Mouse (Mus musculus) R1 (cell line): Measurements from ENCODE around the gene Pam16.

ENCODE experiments used
- DNase-seq: peaks from one replicate; pipeline ENCODE4 v3.0.0-alpha.2; 2018; ENCODE audit warnings: low read depth, low spot score

Gene Pam16

GRCm38 (mm10) chr16:4624481-4625110 lies at the start of gene Pam16:
Gene Pam16 (minus strand): TSS chr16:4624988.
- peak; percentile 93 for DNase-seq

- no peak for DNase-seq
Measured at GRCm38 (mm10) chr16:4674091-4674490, 49.3 kb upstream of the Pam16 start.

- no peak for DNase-seq
Measured at GRCm38 (mm10) chr16:4670317-4670716, 45.5 kb upstream of the Pam16 start.

GRCm38 (mm10) chr16:4667190-4667808 lies 42.5 kb upstream of the Pam16 start:
- DNase-seq, result peak; percentile 79

- no peak for DNase-seq
Measured at GRCm38 (mm10) chr16:4665726-4666125, 40.9 kb upstream of the Pam16 start.

- DNase-seq, result peak; percentile 57
Measured at GRCm38 (mm10) chr16:4663806-4664205, 39.0 kb upstream of the Pam16 start.

GRCm38 (mm10) chr16:4661605-4662004 lies 36.8 kb upstream of the Pam16 start:
- no peak for DNase-seq

- peak; percentile 27 for DNase-seq
Measured at GRCm38 (mm10) chr16:4659326-4659725, 34.5 kb upstream of the Pam16 start.

GRCm38 (mm10) chr16:4658781-4659245 lies 34.0 kb upstream of the Pam16 start:
- DNase-seq, result peak; percentile 33

- no peak for DNase-seq
Measured at GRCm38 (mm10) chr16:4656571-4657081, 31.8 kb upstream of the Pam16 start.

GRCm38 (mm10) chr16:4655764-4656570 lies 31.2 kb upstream of the Pam16 start:
- DNase-seq, result no peak

- DNase-seq, result no peak
Measured at GRCm38 (mm10) chr16:4655251-4655734, 30.5 kb upstream of the Pam16 start.

- DNase-seq, result no peak
Measured at GRCm38 (mm10) chr16:4654706-4655105, 29.9 kb upstream of the Pam16 start.

- no peak for DNase-seq
Measured at GRCm38 (mm10) chr16:4652707-4653416, 28.1 kb upstream of the Pam16 start.

- no peak for DNase-seq
Measured at GRCm38 (mm10) chr16:4651624-4652023, 26.8 kb upstream of the Pam16 start.

GRCm38 (mm10) chr16:4651081-4651480 lies 26.3 kb upstream of the Pam16 start:
- no peak for DNase-seq

- DNase-seq, result no peak
Measured at GRCm38 (mm10) chr16:4650161-4650560, 25.4 kb upstream of the Pam16 start.

- DNase-seq, result no peak
Measured at GRCm38 (mm10) chr16:4649692-4650091, 24.9 kb upstream of the Pam16 start.

GRCm38 (mm10) chr16:4649211-4649610 lies 24.4 kb upstream of the Pam16 start:
- no peak for DNase-seq

- peak; percentile 44 for DNase-seq
Measured at GRCm38 (mm10) chr16:4648416-4649023, 23.7 kb upstream of the Pam16 start.

- no peak for DNase-seq
Measured at GRCm38 (mm10) chr16:4647651-4648141, 22.9 kb upstream of the Pam16 start.
